Mouse (Mus musculus): ENCODE measurements around the gene Ube2e2.

Ube2e2 gene

GRCm38 (mm10) chr14:18893947-18894445 lies at the start of gene Ube2e2:
Gene Ube2e2 (minus strand): TSS chr14:18894267.
- DNase-seq (ENCODE audit: low spot score): no peak

- no peak for DNase-seq (ENCODE audit: low spot score)
Measured at GRCm38 (mm10) chr14:18940068-18940467, 46.0 kb upstream of the Ube2e2 start.

GRCm38 (mm10) chr14:18903553-18903952 lies 9.5 kb upstream of the Ube2e2 start:
- DNase-seq (ENCODE audit: low spot score): no peak

GRCm38 (mm10) chr14:18893121-18893946 lies 733 bp downstream of the Ube2e2 start:
- peak; percentile 55 for DNase-seq (ENCODE audit: low spot score)

GRCm38 (mm10) chr14:18889571-18889970 lies 4.5 kb downstream of the Ube2e2 start:
- peak; percentile 30 for DNase-seq (ENCODE audit: low spot score)

- DNase-seq (ENCODE audit: low spot score): no peak
Measured at GRCm38 (mm10) chr14:18882493-18882892, 11.6 kb downstream of the Ube2e2 start.

GRCm38 (mm10) chr14:18870716-18871115 lies 23.4 kb downstream of the Ube2e2 start:
- DNase-seq (ENCODE audit: low spot score): no peak

GRCm38 (mm10) chr14:18828661-18829060 lies 65.4 kb downstream of the Ube2e2 start:
- DNase-seq (ENCODE audit: low spot score): no peak

GRCm38 (mm10) chr14:18826753-18827152 lies 67.3 kb downstream of the Ube2e2 start:
- DNase-seq (ENCODE audit: low spot score): no peak

- DNase-seq (ENCODE audit: low spot score): no peak
Measured at GRCm38 (mm10) chr14:18820713-18821112, 73.4 kb downstream of the Ube2e2 start.

GRCm38 (mm10) chr14:18796857-18797256 lies 97.2 kb downstream of the Ube2e2 start:
- DNase-seq (ENCODE audit: low spot score): no peak

- no peak for DNase-seq (ENCODE audit: low spot score)
Measured at GRCm38 (mm10) chr14:18795787-18796186, 98.3 kb downstream of the Ube2e2 start.

GRCm38 (mm10) chr14:18778993-18779675 lies 114.9 kb downstream of the Ube2e2 start:
- no peak for DNase-seq (ENCODE audit: low spot score)

- no peak for DNase-seq (ENCODE audit: low spot score)
Measured at GRCm38 (mm10) chr14:18778241-18778640, 115.8 kb downstream of the Ube2e2 start.

- DNase-seq (ENCODE audit: low spot score): no peak
Measured at GRCm38 (mm10) chr14:18776132-18776531, 117.9 kb downstream of the Ube2e2 start.

- DNase-seq (ENCODE audit: low spot score): no peak
Measured at GRCm38 (mm10) chr14:18773724-18774123, 120.3 kb downstream of the Ube2e2 start.

GRCm38 (mm10) chr14:18759601-18760356 lies 134.3 kb downstream of the Ube2e2 start:
- no peak for DNase-seq (ENCODE audit: low spot score)

- DNase-seq (ENCODE audit: low spot score): peak; percentile 31
Measured at GRCm38 (mm10) chr14:18758595-18759532, 135.2 kb downstream of the Ube2e2 start.

GRCm38 (mm10) chr14:18758003-18758402 lies 136.1 kb downstream of the Ube2e2 start:
- no peak for DNase-seq (ENCODE audit: low spot score)

- DNase-seq (ENCODE audit: low spot score): no peak
Measured at GRCm38 (mm10) chr14:18755410-18755809, 138.7 kb downstream of the Ube2e2 start.

- DNase-seq (ENCODE audit: low spot score): no peak
Measured at GRCm38 (mm10) chr14:18754595-18754994, 139.5 kb downstream of the Ube2e2 start.
